Mouse (Mus musculus): ENCODE measurements around the gene BC003965. TPM values are rescaled to one million over a fixed set of nuclear protein-coding genes. Genes with fewer than 3 reads are reported as not detected.
A peak's percentile ranks its signal among the peaks of the same experiment; 100 is the strongest.

The BC003965 gene
- polyA plus RNA-seq, 1 experiment from 2014 or later = 16.6 TPM

DNA sequence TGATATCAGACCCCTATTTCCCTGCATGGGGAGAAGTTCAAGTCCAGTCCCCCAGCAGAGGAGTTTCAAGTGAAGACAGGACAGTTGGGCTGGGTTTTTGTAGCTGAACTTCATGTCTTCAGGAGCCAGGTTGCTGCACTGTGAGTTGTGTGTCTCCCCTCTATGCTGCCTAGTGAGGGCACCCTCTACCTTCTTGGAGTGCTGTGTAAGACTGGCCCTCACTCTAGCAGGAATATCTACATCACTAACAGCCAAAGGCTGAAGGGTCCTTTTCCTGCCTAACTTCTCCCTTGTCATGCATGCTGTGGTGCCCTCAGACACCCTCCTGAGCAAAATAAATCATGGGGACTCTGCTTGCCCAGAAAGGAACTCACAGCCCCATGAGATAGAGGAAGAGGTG lies 1.1 kb upstream of the BC003965 start:
- no peaks in the 10 kb centered on the region for H3K9me3 ChIP-seq (replicated peaks)
- 0 out of 2 replicates have a peak, but pooled peaks cover 6% of the 10 kb centered on the region for H3K36me3 ChIP-seq (replicated peaks)
- H3K27ac ChIP-seq (replicated peaks) = peak overlapping the region; percentile 86
- peak overlapping the region; percentile 79; the same call in 1 of the 2 replicates for H3K9ac ChIP-seq
- peak overlapping the region; percentile 91 for H3K4me2 ChIP-seq
- no peak for ATAC-seq (ENCODE audit: insufficient read depth)
- H3K4me1 ChIP-seq (replicated peaks) = peaks cover 45% of the 10 kb centered on the region
- peaks cover 30% of the 10 kb centered on the region for H3K27me3 ChIP-seq
- peak overlapping the region; percentile 85; the same call in 1 of the 2 replicates for H3K4me3 ChIP-seq (replicated peaks)

DNA sequence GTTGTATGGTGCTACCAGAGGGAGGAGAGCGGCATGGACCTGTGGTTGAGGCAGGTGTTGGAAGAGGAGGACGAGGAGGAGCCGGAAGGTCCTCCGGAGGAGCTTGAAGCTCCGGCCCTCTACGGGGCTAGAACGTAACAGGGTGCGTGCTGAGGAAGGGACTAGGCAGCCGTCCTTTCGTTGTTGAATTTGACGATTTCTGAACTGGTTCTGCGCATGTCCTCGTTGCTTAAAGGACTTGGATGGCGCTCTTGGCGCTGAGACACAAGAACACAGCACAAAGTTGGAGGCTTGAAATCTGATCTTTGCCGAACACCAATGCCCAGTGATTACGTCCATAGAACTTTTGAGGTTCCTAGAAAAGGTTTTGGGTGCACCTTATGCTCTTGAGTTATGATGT lies 607 bp downstream of the BC003965 start:
- 4% methylated on average over 17 of the region's 17 CpGs for WGBS (ENCODE audit: insufficient replicate concordance)
- peak overlapping the region; percentile 91 for H3K4me2 ChIP-seq
- no peaks in the 10 kb centered on the region for H3K9me3 ChIP-seq (replicated peaks)
- 0 out of 2 replicates have a peak, but pooled peaks cover 6% of the 10 kb centered on the region for H3K36me3 ChIP-seq (replicated peaks)
- peaks cover 26% of the 10 kb centered on the region for H3K27me3 ChIP-seq
- H3K4me3 ChIP-seq (replicated peaks) = peak overlapping the region; percentile 85
- H3K9ac ChIP-seq = peak overlapping the region; percentile 79
- peak; percentile 27; the same call in 1 of the 2 replicates for ATAC-seq (ENCODE audit: insufficient read depth)
- peaks cover 59% of the 10 kb centered on the region for H3K4me1 ChIP-seq (replicated peaks)
- H3K27ac ChIP-seq (replicated peaks) = peak overlapping the region; percentile 86

DNA sequence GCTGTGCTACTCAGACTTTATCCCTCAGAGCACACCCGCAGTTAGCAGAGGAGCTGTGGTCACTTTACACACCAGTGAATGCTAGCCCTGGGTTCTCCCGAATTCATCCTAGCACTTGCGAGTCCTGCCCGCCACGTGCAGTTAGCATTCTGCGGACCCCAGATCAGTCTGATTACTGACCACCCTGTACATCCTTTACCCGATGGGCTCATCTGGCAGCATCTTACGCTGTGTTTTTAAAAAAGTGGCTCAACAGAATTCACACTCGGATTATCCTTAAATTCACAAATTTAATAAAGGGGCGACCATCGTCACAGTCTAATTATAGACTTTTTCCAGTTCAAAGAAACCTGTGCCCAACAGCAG lies 3.4 kb downstream of the BC003965 start:
- Histone ChIP-seq H3K4me3 (replicated peaks) (peak overlapping the region; percentile 83), H3K36me3 (replicated peaks) (0 out of 2 replicates have a peak, but pooled peaks cover 12% of the 10 kb centered on the region), H3K27ac (replicated peaks) (peak overlapping the region; percentile 76), H3K9ac (peak overlapping the region; percentile 77), H3K27me3 (peaks cover 9% of the 10 kb centered on the region), H3K4me2 (peak overlapping the region; percentile 88), H3K4me1 (replicated peaks) (peaks cover 60% of the 10 kb centered on the region), H3K9me3 (replicated peaks) (no peaks in the 10 kb centered on the region)
- WGBS (ENCODE audit: insufficient replicate concordance) = 8% methylated on average over 11 of the region's 11 CpGs
- ATAC-seq (ENCODE audit: insufficient read depth) = no peak

DNA sequence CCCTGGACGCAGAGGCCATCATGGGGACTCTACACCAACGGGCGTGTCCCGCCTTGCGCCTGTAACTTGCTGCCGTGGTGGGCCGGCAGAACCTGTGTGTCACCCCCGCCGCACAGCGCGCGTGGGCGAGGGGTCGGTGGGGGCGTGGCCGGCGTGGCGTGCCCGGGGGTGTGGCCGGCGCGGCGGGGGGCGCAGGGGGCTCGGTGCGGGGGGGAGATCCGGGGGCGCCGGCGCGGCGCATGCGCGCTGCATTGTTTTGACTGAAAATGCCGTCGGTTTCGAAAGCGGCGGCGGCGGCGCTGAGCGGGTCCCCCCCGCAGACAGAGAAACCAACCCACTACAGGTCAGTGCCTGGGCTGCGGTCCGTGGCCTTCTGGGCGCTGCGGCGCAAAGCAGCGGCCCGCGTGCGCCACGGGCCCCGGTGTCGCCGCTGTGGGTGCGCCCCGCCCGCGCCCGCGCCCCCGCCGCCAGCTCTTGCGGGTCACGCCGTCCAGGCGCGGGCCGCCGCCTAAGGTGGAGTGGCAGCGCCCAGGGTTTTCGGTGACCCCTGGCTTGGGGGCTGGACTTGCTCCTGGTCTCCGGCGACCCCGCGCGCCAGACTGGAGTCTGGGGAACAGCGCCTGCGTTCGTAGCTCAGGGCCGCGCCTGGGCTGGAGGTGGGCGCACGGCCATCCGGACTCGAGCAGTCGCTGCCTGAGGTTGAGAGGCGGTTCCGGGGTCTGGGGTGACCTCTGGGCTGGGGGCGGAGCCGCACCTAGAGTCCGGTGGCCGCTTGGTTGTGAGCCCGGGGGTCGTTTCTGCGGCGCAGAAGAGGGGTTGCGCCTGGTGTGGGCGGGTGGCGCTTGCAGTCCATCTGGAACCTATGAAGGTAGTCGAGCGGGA lies 4.0 kb downstream of the BC003965 start, which contains the start of gene Unkl:
Gene Unkl, plus strand, starts transcription at position 248 of the 882 bp plus-strand sequence.
- H3K36me3 ChIP-seq (replicated peaks) = 0 out of 2 replicates have a peak, but pooled peaks cover 12% of the 10 kb centered on the region
- H3K27me3 ChIP-seq = 0 out of 2 replicates have a peak, but pooled peaks cover 7% of the 10 kb centered on the region
- under 1% methylated on average over 98 of the region's 104 CpGs for WGBS (ENCODE audit: insufficient replicate concordance)
- H3K9ac ChIP-seq = peak within 1 kb of the TSS; percentile 77
- H3K27ac ChIP-seq (replicated peaks) = peak within 1 kb of the TSS; percentile 76
- peaks cover 55% of the 10 kb centered on the region for H3K4me1 ChIP-seq (replicated peaks)
- H3K9me3 ChIP-seq (replicated peaks) = no peaks in the 10 kb centered on the region
- H3K4me2 ChIP-seq = peak within 1 kb of the TSS; percentile 88
- ATAC-seq (ENCODE audit: insufficient read depth) = peak; percentile 23
- H3K4me3 ChIP-seq (replicated peaks) = peak within 1 kb of the TSS; percentile 83

DNA sequence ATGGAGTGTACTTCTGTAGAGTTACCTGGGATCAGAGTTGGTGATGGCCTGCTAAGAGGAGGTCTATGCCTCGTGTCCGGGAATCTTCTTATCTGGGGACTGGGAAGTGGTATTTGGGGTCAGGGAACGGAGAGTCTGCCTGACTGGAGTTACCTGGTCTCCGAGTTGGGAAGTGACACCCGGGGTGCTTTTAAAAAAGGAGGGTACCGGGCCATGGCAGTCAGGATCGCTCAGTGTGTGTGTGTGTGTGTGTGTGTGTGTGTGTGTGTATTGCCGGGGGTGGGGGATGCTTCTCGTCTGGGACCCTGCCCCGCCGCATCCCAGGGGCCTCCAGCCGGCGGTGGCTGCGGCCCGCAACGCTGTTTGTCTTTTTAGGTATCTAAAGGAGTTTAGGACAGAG lies 4.7 kb downstream of the BC003965 start:
- Histone ChIP-seq H3K4me3 (replicated peaks) (peak overlapping the region; percentile 83), H3K9me3 (replicated peaks) (no peaks in the 10 kb centered on the region), H3K36me3 (replicated peaks) (0 out of 2 replicates have a peak, but pooled peaks cover 14% of the 10 kb centered on the region), H3K4me1 (replicated peaks) (peaks cover 48% of the 10 kb centered on the region), H3K4me2 (peak overlapping the region; percentile 88), H3K9ac (peak overlapping the region; percentile 77), H3K27me3 (0 out of 2 replicates have a peak, but pooled peaks cover 7% of the 10 kb centered on the region), H3K27ac (replicated peaks) (no peak overlapping the region)
- ATAC-seq (ENCODE audit: insufficient read depth) = no peak
- 5% methylated on average over 16 of the region's 16 CpGs for WGBS (ENCODE audit: insufficient replicate concordance)

DNA sequence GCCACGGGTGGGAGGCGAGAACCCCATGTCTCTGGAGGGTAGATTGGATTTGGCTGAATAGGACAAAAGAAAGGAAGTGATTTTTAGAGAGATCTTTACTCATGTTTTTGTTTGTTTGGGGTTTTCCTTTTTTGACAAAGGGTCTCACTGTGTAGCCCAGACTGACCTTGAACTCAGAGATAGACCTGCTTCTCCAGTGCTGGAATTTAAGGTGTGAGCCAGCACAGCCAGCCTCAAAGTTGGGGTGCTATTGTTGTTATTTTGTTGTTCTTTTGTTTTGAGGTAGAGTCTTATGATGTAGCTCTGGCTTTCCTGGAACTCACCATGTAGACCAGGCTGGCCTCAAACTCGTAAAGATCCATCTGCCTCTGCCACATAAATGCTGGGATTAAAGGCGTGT lies 18.0 kb downstream of the BC003965 start:
- no peak overlapping the region for H3K4me3 ChIP-seq (replicated peaks)
- H3K36me3 ChIP-seq (replicated peaks) = peaks cover 59% of the 10 kb centered on the region
- no peak overlapping the region for H3K4me2 ChIP-seq
- H3K27ac ChIP-seq (replicated peaks) = no peak overlapping the region
- no peak overlapping the region for H3K9ac ChIP-seq
- H3K4me1 ChIP-seq (replicated peaks) = no peaks in the 10 kb centered on the region
- no peaks in the 10 kb centered on the region for H3K9me3 ChIP-seq (replicated peaks)
- no peak for ATAC-seq (ENCODE audit: insufficient read depth)
- H3K27me3 ChIP-seq = no peaks in the 10 kb centered on the region
- WGBS (ENCODE audit: insufficient replicate concordance) = 73% methylated on average over 4 of the region's 4 CpGs

DNA sequence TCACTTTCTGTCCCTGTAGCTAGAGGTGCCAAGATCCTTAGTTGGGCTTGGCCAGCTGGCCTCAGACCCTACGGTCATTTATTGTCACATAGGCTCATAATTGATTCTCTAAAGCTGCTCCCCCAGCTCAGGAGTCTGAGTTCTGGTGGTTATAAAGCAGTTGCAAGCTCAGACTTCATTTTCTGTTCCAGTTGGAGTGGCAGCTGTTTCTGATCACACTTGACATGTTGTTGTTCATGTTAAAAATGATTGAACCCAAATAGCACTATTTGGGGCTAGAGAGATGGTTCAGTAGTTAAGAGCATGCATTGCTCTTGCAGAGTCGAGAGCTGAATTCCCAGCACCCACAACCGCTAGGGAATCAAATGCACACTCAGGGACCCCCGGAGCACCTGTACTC lies 25.7 kb downstream of the BC003965 start:
- no peak overlapping the region for H3K4me3 ChIP-seq (replicated peaks)
- no peak for ATAC-seq (ENCODE audit: insufficient read depth)
- H3K27me3 ChIP-seq = no peaks in the 10 kb centered on the region
- no peak overlapping the region for H3K9ac ChIP-seq
- no peak overlapping the region for H3K4me2 ChIP-seq
- no peak overlapping the region for H3K27ac ChIP-seq (replicated peaks)
- 82% methylated on average over 4 of the region's 4 CpGs for WGBS (ENCODE audit: insufficient replicate concordance)
- H3K4me1 ChIP-seq (replicated peaks) = no peaks in the 10 kb centered on the region
- peaks cover 77% of the 10 kb centered on the region for H3K36me3 ChIP-seq (replicated peaks)
- H3K9me3 ChIP-seq (replicated peaks) = no peaks in the 10 kb centered on the region

DNA sequence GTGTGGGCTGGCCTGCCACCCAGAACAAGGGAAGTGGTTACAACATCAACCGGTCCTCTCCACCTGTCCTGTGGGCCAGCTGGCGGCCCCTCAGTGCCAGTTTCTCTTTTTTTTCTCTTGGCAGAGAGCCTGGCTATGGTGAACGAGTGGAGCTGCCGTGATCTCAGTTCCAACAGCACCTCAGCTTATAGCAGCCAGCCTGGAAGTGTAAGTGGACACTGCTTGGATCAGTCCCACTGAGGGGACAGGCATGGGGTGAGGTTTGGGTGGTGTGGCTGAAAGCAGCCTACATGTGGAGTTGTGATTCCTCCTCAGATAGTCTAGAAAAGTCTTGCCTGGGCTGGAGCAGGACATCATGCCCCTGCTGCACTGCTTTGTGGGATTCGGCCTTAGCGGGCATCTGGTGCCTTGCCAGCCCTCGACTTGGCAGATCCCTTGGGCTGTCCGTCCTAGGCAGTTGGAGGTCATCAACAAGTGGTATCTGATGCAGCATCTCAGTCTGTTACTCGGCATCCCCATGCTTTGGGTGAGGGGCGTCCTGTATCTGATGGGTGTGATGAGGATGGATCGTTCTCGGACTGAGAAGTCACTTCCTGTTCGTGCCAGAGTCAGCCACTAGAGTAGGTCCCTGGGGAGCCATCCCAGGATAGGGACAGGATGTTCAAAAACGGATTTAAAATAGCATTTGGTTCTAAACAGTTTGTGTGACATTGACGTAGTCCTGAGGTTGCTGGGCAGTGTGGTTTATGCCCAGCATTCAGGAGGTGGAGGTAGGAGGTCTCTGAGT lies 26.5 kb downstream of the BC003965 start:
- ATAC-seq (ENCODE audit: insufficient read depth) = no peak
- Histone ChIP-seq H3K4me2 (no peak overlapping the region), H3K9ac (no peak overlapping the region), H3K27me3 (no peaks in the 10 kb centered on the region), H3K4me3 (replicated peaks) (no peak overlapping the region), H3K27ac (replicated peaks) (no peak overlapping the region), H3K36me3 (replicated peaks) (peaks cover 74% of the 10 kb centered on the region), H3K4me1 (replicated peaks) (no peaks in the 10 kb centered on the region), H3K9me3 (replicated peaks) (no peaks in the 10 kb centered on the region)
- 71% methylated on average over 15 of the region's 15 CpGs for WGBS (ENCODE audit: insufficient replicate concordance)

DNA sequence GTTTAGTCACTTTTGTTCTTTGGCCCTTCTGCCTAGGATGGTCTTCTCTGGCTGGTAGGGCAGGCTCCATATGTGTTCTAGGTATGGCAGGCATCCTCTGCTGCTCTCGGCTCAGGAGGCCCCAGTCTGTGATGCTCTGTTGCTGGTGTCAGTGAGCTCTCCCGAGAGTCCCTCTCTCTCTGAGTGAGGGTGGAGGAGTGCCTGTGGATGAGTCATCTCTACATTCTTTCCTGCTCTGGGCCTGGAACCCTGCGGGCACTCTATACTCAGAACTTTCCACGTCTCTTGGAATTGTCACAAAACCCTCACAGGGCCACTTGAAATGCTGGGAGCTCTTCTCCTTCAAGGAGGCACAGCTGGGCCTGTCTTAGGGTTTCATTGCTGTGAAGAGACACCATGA lies 27.4 kb downstream of the BC003965 start:
- 73% methylated on average over 4 of the region's 4 CpGs for WGBS (ENCODE audit: insufficient replicate concordance)
- Histone ChIP-seq H3K27me3 (no peaks in the 10 kb centered on the region), H3K9me3 (replicated peaks) (no peaks in the 10 kb centered on the region), H3K4me3 (replicated peaks) (no peak overlapping the region), H3K36me3 (replicated peaks) (peaks cover 70% of the 10 kb centered on the region), H3K27ac (replicated peaks) (no peak overlapping the region), H3K4me2 (no peak overlapping the region), H3K4me1 (replicated peaks) (no peaks in the 10 kb centered on the region), H3K9ac (no peak overlapping the region)
- no peak for ATAC-seq (ENCODE audit: insufficient read depth)

DNA sequence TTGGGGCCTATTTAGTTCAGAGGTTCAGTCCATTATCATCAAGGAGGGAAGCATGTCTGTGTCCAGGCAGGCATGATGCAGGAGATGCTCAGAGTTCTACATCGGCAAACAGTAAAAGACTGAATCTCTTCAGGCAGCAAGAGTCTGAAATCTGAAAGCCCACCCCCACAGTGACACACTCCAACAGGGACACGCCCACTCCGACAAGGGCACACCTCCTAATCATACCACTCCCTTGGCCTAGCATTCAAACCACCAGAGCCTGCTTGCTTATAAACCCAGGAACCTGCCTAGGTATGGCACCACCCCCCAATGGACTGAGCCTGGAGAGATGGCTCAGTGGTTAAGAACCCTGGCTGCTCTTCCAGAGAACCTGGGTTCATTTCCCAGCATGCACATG lies 31.1 kb downstream of the BC003965 start:
- no peak overlapping the region for H3K4me3 ChIP-seq (replicated peaks)
- no peak for ATAC-seq (ENCODE audit: insufficient read depth)
- H3K36me3 ChIP-seq (replicated peaks) = peaks cover 54% of the 10 kb centered on the region
- H3K27ac ChIP-seq (replicated peaks) = no peak overlapping the region
- peaks cover 2% of the 10 kb centered on the region; the same call in 1 of the 2 replicates for H3K4me1 ChIP-seq (replicated peaks)
- H3K9me3 ChIP-seq (replicated peaks) = no peaks in the 10 kb centered on the region
- no peak overlapping the region for H3K9ac ChIP-seq
- H3K27me3 ChIP-seq = no peaks in the 10 kb centered on the region
- 65% methylated on average over 3 of the region's 3 CpGs for WGBS (ENCODE audit: insufficient replicate concordance)
- H3K4me2 ChIP-seq = no peak overlapping the region

DNA sequence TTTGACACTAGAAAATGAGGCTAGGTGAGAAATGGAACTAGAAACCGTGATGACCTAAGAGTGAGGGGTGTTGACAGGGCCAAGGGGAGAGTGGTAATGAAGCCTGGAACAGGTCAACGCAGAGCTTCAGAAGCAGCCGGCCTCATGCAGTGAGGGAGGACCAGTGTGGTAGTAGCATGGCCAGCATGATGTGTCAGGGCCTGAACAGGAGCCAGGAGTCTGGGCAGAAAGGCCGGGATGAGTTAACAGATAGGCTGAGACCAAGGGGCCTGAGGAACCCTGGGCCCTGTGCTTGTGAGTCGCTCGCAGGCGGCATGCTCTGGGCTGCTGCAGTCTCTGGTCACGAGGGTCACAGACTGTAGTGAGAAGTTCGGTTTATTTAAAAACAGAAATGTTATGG lies 34.6 kb downstream of the BC003965 start:
- Histone ChIP-seq H3K4me1 (replicated peaks) (peaks cover 34% of the 10 kb centered on the region), H3K4me2 (no peak overlapping the region), H3K9ac (no peak overlapping the region), H3K27ac (replicated peaks) (no peak overlapping the region), H3K36me3 (replicated peaks) (peaks cover 29% of the 10 kb centered on the region), H3K9me3 (replicated peaks) (no peaks in the 10 kb centered on the region), H3K27me3 (no peaks in the 10 kb centered on the region), H3K4me3 (replicated peaks) (no peak overlapping the region)
- WGBS (ENCODE audit: insufficient replicate concordance) = 80% methylated on average over 9 of the region's 9 CpGs
- no peak for ATAC-seq (ENCODE audit: insufficient read depth)

Measured in liver, embryonic 15.5 days (tissue).